ENCODE assay signal across 11 mouse cellular contexts in genomic region chr3:152867654-152868525, GRCm38 (mm10).
DNase-seq lines count a peak whose midpoint lies in the region; ATAC-seq lines count a peak whose summit lies in the region.
"Had no signal": no experiment of that assay in that cellular context is flagged by ENCODE, and none has a peak within 500 bp of the region (broad histone marks: within the 10 kb centered on the region; RNA-seq: fewer than 3 reads in every experiment).

No protein-coding gene starts in this region.

- WGBS in heart, embryonic 10.5 days, result 72% methylated on average over 12 of the region's 12 CpGs

- no peaks in the 10 kb centered on the region for H3K4me1 ChIP-seq in heart, embryonic 10.5 days

- DNase-seq in cerebellum, adult 9-11 months, result peak; percentile 4
- DNase-seq in cerebellum, adult 11 months, result no peak
- DNase-seq in heart, adult 11 months, result peak; percentile 56
- DNase-seq in heart, embryonic 10.5 days (ENCODE audit: low spot score), result no peak
- DNase-seq in retina, postnatal 1 day, result peak; percentile 55
- DNase-seq in retina, embryonic 14.5 days (ENCODE audit: low spot score), result no peak
- peak; percentile 43 for DNase-seq in mesoderm, embryonic 11.5 days (ENCODE audit: low read depth, low spot score)
- DNase-seq: lung, postnatal 10 days; thymus, postnatal 14 days had no signal

- no peaks in the 10 kb centered on the region for H3K36me3 ChIP-seq in heart, embryonic 10.5 days
- H3K36me3 ChIP-seq: G1E had no signal

- H3K27ac ChIP-seq in heart, embryonic 10.5 days, result no peak overlapping the region

- H3K4me3 ChIP-seq in heart, embryonic 10.5 days, result no peak overlapping the region

- ATAC-seq in CD4-positive, CD25-positive, alpha-beta regulatory T cell, adult 4 months, result no peak

- H3K9me3 ChIP-seq in heart, embryonic 10.5 days, result no peaks in the 10 kb centered on the region
- H3K9me3 ChIP-seq: G1E had no signal

- 0 out of 2 replicates have a peak, but pooled peaks cover 2% of the 10 kb centered on the region for H3K27me3 ChIP-seq in heart, embryonic 10.5 days (ENCODE audit: insufficient read depth, poor library complexity, severe bottlenecking)

Comparison
In these comparisons a context has a peak if more than half of its experiments do, and no peak if none do; other contexts are left out.
1. DNase-seq: peak in cerebellum, adult 9-11 months (single experiment), heart, adult 11 months (single experiment), retina, postnatal 1 day (single experiment) and mesoderm, embryonic 11.5 days (single experiment); none in cerebellum, adult 11 months (single experiment), heart, embryonic 10.5 days (single experiment) and retina, embryonic 14.5 days (single experiment).